Comparison of ENCODE assay signal across 8 mouse cellular contexts in genomic region chr5:137031076-137032032, GRCm38 (mm10). TPM values are rescaled to one million over a fixed set of nuclear protein-coding genes. Genes with fewer than 3 reads are reported as not detected.
DNase-seq lines count a peak whose midpoint lies in the region; ATAC-seq lines count a peak whose summit lies in the region.

No protein-coding gene starts in this region.

- no peaks in the 10 kb centered on the region for H3K9me3 ChIP-seq in heart, embryonic 10.5 days
- H3K9me3 ChIP-seq in heart, embryonic 13.5 days: no peaks in the 10 kb centered on the region
- no peaks in the 10 kb centered on the region for H3K9me3 ChIP-seq in midbrain, embryonic 16.5 days (replicated peaks; ENCODE audit: control insufficient read depth, low read length, poor library complexity, severe bottlenecking)

- H3K4me3 ChIP-seq in heart, embryonic 10.5 days: peak overlapping the region; percentile 62
- H3K4me3 ChIP-seq in heart, embryonic 13.5 days: peak overlapping the region; percentile 56
- H3K4me3 ChIP-seq in midbrain, embryonic 16.5 days (ENCODE audit: low read depth, low read length): peak overlapping the region; percentile 59

- peak; percentile 78 for DNase-seq in heart, embryonic 10.5 days (ENCODE audit: low spot score)
- DNase-seq in heart, adult 8-10 months (ENCODE audit: low spot score): no peak
- peak; percentile 30 for DNase-seq in CD4-positive helper T cell, adult 2 months (ENCODE audit: low read depth, low spot score)
- peak; percentile 71 to 78 for DNase-seq in adrenal gland, postnatal 36 days
- peak; percentile 21 for DNase-seq in left cerebral cortex, postnatal 4 days
- DNase-seq in spleen, adult 18-20 months: no peak

- 2% methylated on average over 78 of the region's 78 CpGs for WGBS in heart, embryonic 10.5 days
- WGBS in heart, embryonic 13.5 days: under 1% methylated on average over 78 of the region's 78 CpGs
- under 1% methylated on average over 78 of the region's 78 CpGs for WGBS in midbrain, embryonic 16.5 days

- intact Hi-C loops in left cerebral cortex, postnatal 4 days (cut with DNase I): loop anchor here (5.0 kb wide), 1 partner anchor 256 kb away; the partner anchor contains the start of gene Ache

- peaks cover 41% of the 10 kb centered on the region for H3K4me1 ChIP-seq in heart, embryonic 10.5 days
- peaks cover 40% of the 10 kb centered on the region for H3K4me1 ChIP-seq in heart, embryonic 13.5 days
- peaks cover 24% of the 10 kb centered on the region for H3K4me1 ChIP-seq in midbrain, embryonic 16.5 days (ENCODE audit: control insufficient read depth, insufficient read depth, low read length)

- peaks cover 15% of the 10 kb centered on the region for H3K36me3 ChIP-seq in heart, embryonic 10.5 days
- peaks cover 16% of the 10 kb centered on the region for H3K36me3 ChIP-seq in heart, embryonic 13.5 days
- peaks cover 4% of the 10 kb centered on the region; the same call in 1 of the 2 replicates for H3K36me3 ChIP-seq in midbrain, embryonic 16.5 days (ENCODE audit: control insufficient read depth, insufficient read depth, low read length)

- H3K4me2 ChIP-seq in heart, embryonic 13.5 days: peak overlapping the region; percentile 99
- peak overlapping the region; percentile 99 for H3K4me2 ChIP-seq in midbrain, embryonic 16.5 days (ENCODE audit: low read length)

- no peak for ATAC-seq in heart, embryonic 13.5 days (ENCODE audit: extremely low read depth, insufficient number of reproducible peaks, low FRiP score, low TSS enrichment)
- ATAC-seq in midbrain, embryonic 16.5 days: no peak

- H3K27ac ChIP-seq in heart, embryonic 10.5 days: no peak overlapping the region
- no peak overlapping the region for H3K27ac ChIP-seq in heart, embryonic 13.5 days (replicated peaks)
- H3K27ac ChIP-seq in midbrain, embryonic 16.5 days (ENCODE audit: low read length): peak overlapping the region; percentile 48

- no peak overlapping the region for H3K9ac ChIP-seq in heart, embryonic 13.5 days
- peak overlapping the region; percentile 76 for H3K9ac ChIP-seq in midbrain, embryonic 16.5 days (ENCODE audit: low read depth, low read length)

- peaks cover 82% of the 10 kb centered on the region for H3K27me3 ChIP-seq in heart, embryonic 10.5 days (ENCODE audit: insufficient read depth, poor library complexity, severe bottlenecking)
- peaks cover 65% of the 10 kb centered on the region for H3K27me3 ChIP-seq in heart, embryonic 13.5 days (replicated peaks)
- peaks cover 19% of the 10 kb centered on the region for H3K27me3 ChIP-seq in midbrain, embryonic 16.5 days (ENCODE audit: control insufficient read depth, insufficient read depth, low read depth, low read length)

RNA-seq across cellular contexts. Expression of gene Vgf, which starts 5.2 kb away (rescaled TPM):
- polyA plus RNA-seq in heart, embryonic 10.5 days (2016; fragmentation: Nextera tagmentation; extraction: Ambion mirVana): not detected in 2 replicates
- total RNA-seq in heart, adult 8-10 months (2022): not detected
- 10 to 100 TPM in 1 of 2 experiments, 1 to 10 TPM in 1; 8.8 to 71.5 TPM for total RNA-seq in adrenal gland, postnatal 36 days (2021)
- polyA plus RNA-seq in heart, embryonic 13.5 days (2015; fragmentation: Nextera tagmentation; extraction: Ambion mirVana): 0.11 and 0.16 TPM in 2 replicates
- 10 to 100 TPM; 48.5 to 78.9 TPM for total RNA-seq in left cerebral cortex, postnatal 4 days (2021)
- 12.6 and 15.6 TPM in 2 replicates for polyA plus RNA-seq in midbrain, embryonic 16.5 days (2015; fragmentation: Nextera tagmentation; extraction: Ambion mirVana)

RNA-seq across cellular contexts. Expression of gene Ap1s1, which starts 14.6 kb away (rescaled TPM):
- polyA plus RNA-seq in heart, embryonic 10.5 days (2016; fragmentation: Nextera tagmentation; extraction: Ambion mirVana): 177 and 178 TPM in 2 replicates
- total RNA-seq in heart, adult 8-10 months (2022): 10 to 100 TPM; 30.2 to 40.5 (median 38.2) TPM
- total RNA-seq in adrenal gland, postnatal 36 days (2021): 10 to 100 TPM; 91.3 to 93.7 TPM
- polyA plus RNA-seq in heart, embryonic 13.5 days (2015; fragmentation: Nextera tagmentation; extraction: Ambion mirVana): 140 and 147 TPM in 2 replicates
- total RNA-seq in left cerebral cortex, postnatal 4 days (2021): 100 to 1,000 TPM; 193 to 208 TPM
- polyA plus RNA-seq in midbrain, embryonic 16.5 days (2015; fragmentation: Nextera tagmentation; extraction: Ambion mirVana): 296 and 303 TPM in 2 replicates

RNA-seq across cellular contexts. Expression of gene Serpine1, which starts 40.7 kb away (rescaled TPM):
- polyA plus RNA-seq in heart, embryonic 10.5 days (2016; fragmentation: Nextera tagmentation; extraction: Ambion mirVana): 0.07 and 0.51 TPM in 2 replicates
- total RNA-seq in heart, adult 8-10 months (2022): 10 to 100 TPM; 33.2 to 59.2 (median 47.4) TPM
- total RNA-seq in adrenal gland, postnatal 36 days (2021): 10 to 100 TPM in 1 of 2 experiments, 1 to 10 TPM in 1; 3.5 to 11.2 TPM
- 0.74 and 0.92 TPM in 2 replicates for polyA plus RNA-seq in heart, embryonic 13.5 days (2015; fragmentation: Nextera tagmentation; extraction: Ambion mirVana)
- total RNA-seq in left cerebral cortex, postnatal 4 days (2021): under 1 TPM; 0.60 TPM
- 0.25 and 0.41 TPM in 2 replicates for polyA plus RNA-seq in midbrain, embryonic 16.5 days (2015; fragmentation: Nextera tagmentation; extraction: Ambion mirVana)

RNA-seq across cellular contexts. Expression of gene Znhit1, which starts 43.5 kb away (rescaled TPM):
- 92.7 and 103 TPM in 2 replicates for polyA plus RNA-seq in heart, embryonic 10.5 days (2016; fragmentation: Nextera tagmentation; extraction: Ambion mirVana)
- 10 to 100 TPM; 65.8 to 76.4 (median 71.6) TPM for total RNA-seq in heart, adult 8-10 months (2022)
- 10 to 100 TPM; 84.0 to 97.9 TPM for total RNA-seq in adrenal gland, postnatal 36 days (2021)
- 79.8 and 81.9 TPM in 2 replicates for polyA plus RNA-seq in heart, embryonic 13.5 days (2015; fragmentation: Nextera tagmentation; extraction: Ambion mirVana)
- 10 to 100 TPM; 90.8 to 93.9 TPM for total RNA-seq in left cerebral cortex, postnatal 4 days (2021)
- polyA plus RNA-seq in midbrain, embryonic 16.5 days (2015; fragmentation: Nextera tagmentation; extraction: Ambion mirVana): 136 and 144 TPM in 2 replicates

RNA-seq across cellular contexts. Expression of gene Plod3, which starts 44.5 kb away (rescaled TPM):
- polyA plus RNA-seq in heart, embryonic 10.5 days (2016; fragmentation: Nextera tagmentation; extraction: Ambion mirVana): 44.4 and 50.7 TPM in 2 replicates
- total RNA-seq in heart, adult 8-10 months (2022): 10 to 100 TPM; 28.8 to 35.8 (median 34.9) TPM
- 10 to 100 TPM; 67.5 to 78.8 TPM for total RNA-seq in adrenal gland, postnatal 36 days (2021)
- polyA plus RNA-seq in heart, embryonic 13.5 days (2015; fragmentation: Nextera tagmentation; extraction: Ambion mirVana): 43.2 and 45.6 TPM in 2 replicates
- total RNA-seq in left cerebral cortex, postnatal 4 days (2021): 10 to 100 TPM; 46.7 to 52.1 TPM
- 34.7 and 37.9 TPM in 2 replicates for polyA plus RNA-seq in midbrain, embryonic 16.5 days (2015; fragmentation: Nextera tagmentation; extraction: Ambion mirVana)

Comparison
In these comparisons a context has a peak if more than half of its experiments do, and no peak if none do; other contexts are left out.
1. DNase-seq: peak in heart, embryonic 10.5 days (single experiment), CD4-positive helper T cell, adult 2 months (single experiment), adrenal gland, postnatal 36 days (2 of 2) and left cerebral cortex, postnatal 4 days (single experiment); none in heart, adult 8-10 months (single experiment) and spleen, adult 18-20 months (0 of 2).
2. RNA of gene Vgf, which starts 5.2 kb away (total RNA-seq): 48.5 to 78.9 TPM in left cerebral cortex, postnatal 4 days and 8.8 to 71.5 TPM in adrenal gland, postnatal 36 days; not detected in heart, adult 8-10 months; every median in the first group is over 4 times any median in the second.
3. Peak in every context shown above with its lines, with median percentiles within 50 percentile points of each other: H3K4me3 ChIP-seq.